Comparison of ENCODE assay signal across 25 mouse cellular contexts in the genomic region with DNA sequence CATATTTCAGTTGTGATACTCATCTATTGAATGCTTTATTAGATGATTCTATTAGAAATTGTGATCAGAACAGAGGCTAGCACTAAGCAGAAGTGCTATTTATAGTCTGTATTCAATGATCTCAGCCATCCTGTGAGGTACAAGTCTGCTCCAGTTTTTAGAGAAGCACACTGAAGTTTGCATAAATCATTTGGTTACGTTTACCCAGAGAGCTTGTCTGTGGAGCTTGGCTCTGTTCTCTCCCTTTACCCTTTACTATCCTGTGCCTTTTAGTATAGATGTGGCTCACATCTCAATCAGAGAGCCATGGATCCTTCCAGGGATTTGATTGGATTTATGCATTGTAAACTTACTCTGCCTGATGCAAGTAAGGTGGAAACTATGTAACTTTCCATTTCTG.
A peak's percentile ranks its signal among the peaks of the same experiment; 100 is the strongest.
DNase-seq lines count a peak whose midpoint lies in the region; ATAC-seq lines count a peak whose summit lies in the region.
"Had no signal": no experiment of that assay in that cellular context is flagged by ENCODE, and none has a peak within 500 bp of the region (broad histone marks: within the 10 kb centered on the region; RNA-seq: fewer than 3 reads in every experiment).

No protein-coding gene starts in this region.

- H3K27me3 ChIP-seq in embryonic facial prominence, embryonic 15.5 days: no peaks in the 10 kb centered on the region
- H3K27me3 ChIP-seq in embryonic facial prominence, embryonic 10.5 days (replicated peaks; ENCODE audit: low read depth, poor library complexity, severe bottlenecking): no peaks in the 10 kb centered on the region
- H3K27me3 ChIP-seq in hindbrain, embryonic 15.5 days: no peaks in the 10 kb centered on the region
- H3K27me3 ChIP-seq in hindbrain, embryonic 10.5 days (ENCODE audit: insufficient read depth, poor library complexity, severe bottlenecking): no peaks in the 10 kb centered on the region
- no peaks in the 10 kb centered on the region for H3K27me3 ChIP-seq in midbrain, embryonic 11.5 days (ENCODE audit: control insufficient read depth, insufficient read depth, low read length)
- H3K27me3 ChIP-seq in neural tube, embryonic 15.5 days (replicated peaks): no peaks in the 10 kb centered on the region
- H3K27me3 ChIP-seq: kidney, embryonic 15.5 days had no signal

- H3K9ac ChIP-seq in embryonic facial prominence, embryonic 15.5 days: no peak overlapping the region
- no peak overlapping the region for H3K9ac ChIP-seq in hindbrain, embryonic 15.5 days
- H3K9ac ChIP-seq in midbrain, embryonic 11.5 days (ENCODE audit: low read length): no peak overlapping the region
- H3K9ac ChIP-seq in neural tube, embryonic 15.5 days (replicated peaks): no peak overlapping the region
- H3K9ac ChIP-seq: kidney, embryonic 15.5 days had no signal

- ATAC-seq in embryonic facial prominence, embryonic 15.5 days (ENCODE audit: insufficient number of reproducible peaks, low FRiP score, low TSS enrichment, low read depth): no peak
- ATAC-seq in hindbrain, embryonic 15.5 days (ENCODE audit: low FRiP score, low read depth): peak; percentile 42; the same call in 1 of the 2 replicates
- peak; percentile 40; the same call in 1 of the 2 replicates for ATAC-seq in midbrain, embryonic 11.5 days (ENCODE audit: low FRiP score)
- peak; percentile 73; the same call in 1 of the 2 replicates for ATAC-seq in neural tube, embryonic 15.5 days (ENCODE audit: low FRiP score)
- ATAC-seq: activated CD4-positive, CD25-positive, alpha-beta regulatory T cell, adult 4 months; intestine, embryonic 16.5 days had no signal

- H3K36me3 ChIP-seq in embryonic facial prominence, embryonic 15.5 days: no peaks in the 10 kb centered on the region
- no peaks in the 10 kb centered on the region for H3K36me3 ChIP-seq in embryonic facial prominence, embryonic 10.5 days (replicated peaks)
- no peaks in the 10 kb centered on the region for H3K36me3 ChIP-seq in hindbrain, embryonic 15.5 days
- H3K36me3 ChIP-seq in hindbrain, embryonic 10.5 days: no peaks in the 10 kb centered on the region
- no peaks in the 10 kb centered on the region for H3K36me3 ChIP-seq in midbrain, embryonic 11.5 days (ENCODE audit: control insufficient read depth, insufficient read depth, low read length)
- H3K36me3 ChIP-seq in neural tube, embryonic 15.5 days: no peaks in the 10 kb centered on the region
- H3K36me3 ChIP-seq: G1E; kidney, embryonic 15.5 days had no signal

- WGBS in embryonic facial prominence, embryonic 15.5 days: 31% methylated on average over 1 of the region's 1 CpGs
- WGBS in embryonic facial prominence, embryonic 10.5 days: 84% methylated on average over 1 of the region's 1 CpGs
- 40% methylated on average over 1 of the region's 1 CpGs for WGBS in hindbrain, embryonic 15.5 days
- 86% methylated on average over 1 of the region's 1 CpGs for WGBS in hindbrain, embryonic 10.5 days
- WGBS in midbrain, embryonic 11.5 days: 76% methylated on average over 1 of the region's 1 CpGs
- WGBS in neural tube, embryonic 15.5 days: 17% methylated on average over 1 of the region's 1 CpGs

- H3K4me1 ChIP-seq in embryonic facial prominence, embryonic 15.5 days: no peaks in the 10 kb centered on the region
- H3K4me1 ChIP-seq in embryonic facial prominence, embryonic 10.5 days: no peaks in the 10 kb centered on the region
- no peaks in the 10 kb centered on the region for H3K4me1 ChIP-seq in hindbrain, embryonic 15.5 days (replicated peaks)
- H3K4me1 ChIP-seq in hindbrain, embryonic 10.5 days (replicated peaks): no peaks in the 10 kb centered on the region
- H3K4me1 ChIP-seq in midbrain, embryonic 11.5 days (ENCODE audit: control insufficient read depth, insufficient read depth, low read length): 0 out of 2 replicates have a peak, but pooled peaks cover 2% of the 10 kb centered on the region
- H3K4me1 ChIP-seq in neural tube, embryonic 15.5 days: 0 out of 2 replicates have a peak, but pooled peaks cover 4% of the 10 kb centered on the region
- H3K4me1 ChIP-seq: kidney, embryonic 15.5 days had no signal

- H3K27ac ChIP-seq in embryonic facial prominence, embryonic 15.5 days (replicated peaks): peak overlapping the region; percentile 51; the same call in 1 of the 2 replicates
- no peak overlapping the region for H3K27ac ChIP-seq in embryonic facial prominence, embryonic 10.5 days (replicated peaks)
- peak overlapping the region; percentile 22; the same call in 1 of the 2 replicates for H3K27ac ChIP-seq in hindbrain, embryonic 15.5 days (replicated peaks)
- no peak overlapping the region for H3K27ac ChIP-seq in hindbrain, embryonic 10.5 days
- H3K27ac ChIP-seq in midbrain, embryonic 11.5 days (ENCODE audit: low read depth, low read length): no peak overlapping the region; the same call in 1 of the 2 replicates
- H3K27ac ChIP-seq in neural tube, embryonic 15.5 days (replicated peaks): peak overlapping the region; percentile 54
- H3K27ac ChIP-seq: heart, adult 2 months; kidney, embryonic 15.5 days; left cerebral cortex, adult 2 months had no signal

- H3K9me3 ChIP-seq in embryonic facial prominence, embryonic 15.5 days (replicated peaks): no peaks in the 10 kb centered on the region
- H3K9me3 ChIP-seq in embryonic facial prominence, embryonic 10.5 days: no peaks in the 10 kb centered on the region
- H3K9me3 ChIP-seq in hindbrain, embryonic 15.5 days: no peaks in the 10 kb centered on the region
- no peaks in the 10 kb centered on the region for H3K9me3 ChIP-seq in hindbrain, embryonic 10.5 days
- no peaks in the 10 kb centered on the region for H3K9me3 ChIP-seq in midbrain, embryonic 11.5 days (ENCODE audit: control insufficient read depth, low read length)
- H3K9me3 ChIP-seq in neural tube, embryonic 15.5 days (replicated peaks): no peaks in the 10 kb centered on the region
- H3K9me3 ChIP-seq: G1E; kidney, embryonic 15.5 days had no signal

- DNase-seq in embryonic facial prominence, embryonic 10.5 days (ENCODE audit: low spot score): no peak
- no peak for DNase-seq in hindbrain, embryonic 10.5 days (ENCODE audit: low spot score)
- no peak for DNase-seq in midbrain, embryonic 11.5 days (ENCODE audit: low spot score, missing footprints)
- no peak for DNase-seq in cerebellum, postnatal 14 days
- no peak for DNase-seq in adrenal gland, adult (ENCODE audit: inconsistent age in 2 of 2, low spot score in 1 of 2)
- DNase-seq: adrenal gland, postnatal 25 days; cerebellum, adult 18-20 months; gastrocnemius, postnatal 25 days; heart, adult 2 months; heart, postnatal 4 days; kidney, postnatal 4 days; layer of hippocampus, adult 9-11 months; left cerebral cortex, postnatal 4 days; lung, adult 18-20 months; lung, postnatal 14 days had no signal

- no peak overlapping the region for H3K4me2 ChIP-seq in embryonic facial prominence, embryonic 15.5 days (replicated peaks)
- no peak overlapping the region for H3K4me2 ChIP-seq in hindbrain, embryonic 15.5 days
- H3K4me2 ChIP-seq in midbrain, embryonic 11.5 days: no peak overlapping the region
- no peak overlapping the region for H3K4me2 ChIP-seq in neural tube, embryonic 15.5 days
- H3K4me2 ChIP-seq: kidney, embryonic 15.5 days; liver, embryonic 11.5 days had no signal

- H3K4me3 ChIP-seq in embryonic facial prominence, embryonic 15.5 days (replicated peaks): no peak overlapping the region
- no peak overlapping the region for H3K4me3 ChIP-seq in embryonic facial prominence, embryonic 10.5 days
- no peak overlapping the region for H3K4me3 ChIP-seq in hindbrain, embryonic 15.5 days
- H3K4me3 ChIP-seq in hindbrain, embryonic 10.5 days: no peak overlapping the region
- no peak overlapping the region for H3K4me3 ChIP-seq in midbrain, embryonic 11.5 days (ENCODE audit: low read depth, low read length)
- H3K4me3 ChIP-seq in neural tube, embryonic 15.5 days (replicated peaks): no peak overlapping the region
- H3K4me3 ChIP-seq: heart, adult 2 months; kidney, embryonic 15.5 days; left cerebral cortex, adult 2 months; myocyte had no signal

Comparison
In these comparisons a context has a peak if more than half of its experiments do, and no peak if none do; other contexts are left out.
1. H3K27ac ChIP-seq: peak in embryonic facial prominence, embryonic 15.5 days (single experiment), hindbrain, embryonic 15.5 days (single experiment) and neural tube, embryonic 15.5 days (single experiment); none in embryonic facial prominence, embryonic 10.5 days (single experiment), hindbrain, embryonic 10.5 days (single experiment) and midbrain, embryonic 11.5 days (single experiment).